Mouse (Mus musculus) heart, postnatal 4 days (tissue): ENCODE measurements around the gene Raver2. TPM values are rescaled to one million over a fixed set of nuclear protein-coding genes. Genes with fewer than 3 reads are reported as not detected.

Source experiments
- DNase-seq: peaks from one replicate; pipeline ENCODE4 v3.0.0; 2021
- total RNA-seq, 2 experiments: library from RNA; stranded (reverse); gene quantifications; 2 replicates each; pipeline ENCODE4 v1.2.3; 2021

Raver2 gene
- total RNA-seq, 2 experiments from 2014 or later = 4.9 to 5.4 TPM

GRCm38 (mm10) chr4:101121002-101121401 lies 52.2 kb downstream of the Raver2 start:
- no peak for DNase-seq

GRCm38 (mm10) chr4:101135013-101135412 lies 66.2 kb downstream of the Raver2 start:
- no peak for DNase-seq

GRCm38 (mm10) chr4:101135909-101136308 lies 67.1 kb downstream of the Raver2 start:
- DNase-seq = no peak

- no peak for DNase-seq
These were observed 69.2 kb downstream of the Raver2 start for GRCm38 (mm10) chr4:101137975-101138374.

- no peak for DNase-seq
These were observed 73.0 kb downstream of the Raver2 start for GRCm38 (mm10) chr4:101141768-101142167.

- no peak for DNase-seq
These were observed 75.1 kb downstream of the Raver2 start for GRCm38 (mm10) chr4:101143901-101144300.

DNA sequence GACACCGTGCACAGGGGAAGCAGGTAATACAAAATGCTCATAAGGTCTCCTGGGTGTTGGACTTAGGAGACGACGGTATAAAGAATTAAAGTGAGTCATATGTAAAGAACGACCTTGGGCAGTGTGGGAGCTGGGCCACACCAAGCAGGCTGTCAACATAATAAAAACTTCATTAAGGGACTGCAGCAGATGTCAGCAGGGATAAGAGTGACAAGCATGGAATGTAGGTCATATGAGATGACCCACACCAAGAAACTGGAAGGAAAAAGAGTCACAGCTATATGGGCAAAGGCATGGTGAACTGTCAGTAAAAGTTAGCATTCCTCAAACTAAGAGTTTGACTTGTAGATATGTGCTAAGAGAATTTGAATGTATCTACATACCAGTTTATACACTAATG lies 75.6 kb downstream of the Raver2 start:
- DNase-seq = no peak

- DNase-seq = no peak
These were observed 76.0 kb downstream of the Raver2 start for GRCm38 (mm10) chr4:101144790-101145189.

GRCm38 (mm10) chr4:101146047-101146745 lies 77.4 kb downstream of the Raver2 start:
- peak; percentile 80 for DNase-seq

GRCm38 (mm10) chr4:101146891-101147655 lies 78.3 kb downstream of the Raver2 start:
- no peak for DNase-seq

DNA sequence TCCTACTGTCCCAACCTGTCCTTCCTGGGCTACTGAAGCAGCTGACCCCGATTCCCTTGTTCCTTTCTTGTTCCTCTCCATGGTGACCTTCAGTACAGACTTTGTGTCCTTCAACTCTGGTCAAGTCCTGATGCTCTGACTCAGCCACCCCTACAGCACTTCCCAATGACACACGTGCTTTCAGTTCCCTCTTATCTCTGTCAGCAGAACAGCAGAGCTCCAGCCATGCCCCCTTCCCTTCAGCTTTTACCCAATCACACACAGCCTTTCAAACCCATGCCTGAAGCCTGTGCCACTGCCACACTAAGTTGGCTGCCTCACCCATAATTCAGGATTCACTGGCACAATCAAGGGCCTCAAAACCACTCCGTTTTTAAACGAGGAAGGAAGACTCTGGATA lies 86.8 kb downstream of the Raver2 start:
- no peak for DNase-seq

DNA sequence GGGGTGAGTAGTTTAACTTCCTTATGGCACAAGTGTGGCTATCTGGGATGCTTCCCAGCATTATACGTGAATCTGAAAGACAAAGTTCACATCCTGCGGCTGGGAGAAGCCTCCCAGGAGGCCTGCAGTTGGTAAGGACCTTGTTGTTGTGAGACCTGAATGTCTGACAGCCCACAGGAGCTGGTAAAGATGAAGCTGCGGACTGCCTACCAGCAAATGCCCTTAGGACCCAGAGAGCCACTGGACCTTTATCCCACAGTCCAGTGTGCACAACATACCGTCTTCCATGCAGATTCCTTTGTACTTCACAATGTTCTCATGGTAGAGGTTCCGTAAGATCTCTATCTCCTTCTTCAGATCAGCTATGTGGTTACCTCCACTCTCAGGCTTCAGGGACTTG lies 88.7 kb downstream of the Raver2 start:
- no peak for DNase-seq

- DNase-seq = no peak
These were observed 89.5 kb downstream of the Raver2 start for GRCm38 (mm10) chr4:101158282-101158681.

DNA sequence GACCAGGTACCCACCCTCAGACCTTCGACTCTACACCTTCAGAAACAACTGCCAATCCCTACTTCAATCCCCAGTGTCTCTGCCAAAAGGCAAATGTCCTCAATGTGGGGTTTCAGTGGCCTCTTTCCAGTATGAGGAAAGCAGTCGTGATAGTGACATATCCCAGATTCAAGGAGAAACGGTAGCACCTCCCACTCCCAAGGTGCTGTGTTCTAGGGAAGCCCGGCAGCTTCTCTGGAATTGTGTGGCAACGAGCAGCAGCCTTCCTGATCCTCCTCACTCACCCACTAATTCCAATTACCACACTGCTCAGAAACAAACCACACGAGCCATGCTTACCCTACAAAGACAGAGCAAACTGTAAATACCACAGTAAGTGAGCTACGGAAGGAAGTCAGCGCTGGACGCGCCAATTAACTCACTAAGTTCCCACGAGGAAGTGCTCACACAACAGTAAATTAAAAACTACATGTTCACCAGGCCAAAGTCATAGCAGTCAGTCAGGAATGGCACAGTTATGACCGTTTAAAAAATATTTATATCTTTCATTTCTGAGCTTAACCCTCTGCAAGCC lies 90.5 kb downstream of the Raver2 start:
- no peak for DNase-seq

GRCm38 (mm10) chr4:101160821-101161220 lies 92.0 kb downstream of the Raver2 start:
- no peak for DNase-seq

DNA sequence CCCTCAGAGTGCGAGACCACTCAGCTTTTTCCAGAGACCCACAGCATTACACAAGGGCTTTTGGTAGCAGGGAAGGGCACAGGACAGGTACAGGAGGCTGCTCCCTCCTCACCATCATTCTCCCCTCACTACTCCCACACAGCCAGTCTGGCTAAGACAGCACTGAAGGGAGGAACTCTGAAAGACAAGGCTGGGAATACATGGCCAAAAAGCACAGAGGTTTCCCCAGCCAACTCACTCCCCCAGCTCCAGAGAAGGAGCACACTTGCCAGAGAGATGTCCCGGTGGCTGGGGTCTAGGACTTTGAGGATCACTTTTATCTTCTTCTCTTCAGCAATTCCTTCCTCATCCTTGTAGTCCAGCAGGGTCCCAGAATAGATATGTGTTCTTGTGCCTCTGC lies 95.4 kb downstream of the Raver2 start:
- DNase-seq = no peak

DNA sequence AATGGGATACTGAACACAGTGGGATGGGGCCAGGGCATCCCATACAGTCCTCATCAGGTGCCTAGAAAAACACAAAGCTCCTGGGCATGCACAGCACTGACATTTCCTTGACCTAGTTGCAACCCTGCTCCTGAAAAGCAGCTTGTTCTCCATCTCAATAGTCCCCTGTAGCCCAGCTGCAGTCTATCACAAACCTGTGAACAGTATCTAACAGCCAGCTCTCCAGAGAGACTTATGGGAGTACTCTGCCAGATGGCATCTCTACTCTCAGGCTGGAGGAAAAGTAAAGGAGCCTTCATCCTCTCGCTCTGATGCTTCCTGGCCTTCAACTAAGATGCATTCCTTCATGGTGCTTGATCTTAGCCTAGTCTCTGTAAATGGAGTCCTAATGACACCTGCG lies 95.9 kb downstream of the Raver2 start:
- DNase-seq = no peak

GRCm38 (mm10) chr4:101165776-101166175 lies 97.0 kb downstream of the Raver2 start:
- DNase-seq = no peak

DNA sequence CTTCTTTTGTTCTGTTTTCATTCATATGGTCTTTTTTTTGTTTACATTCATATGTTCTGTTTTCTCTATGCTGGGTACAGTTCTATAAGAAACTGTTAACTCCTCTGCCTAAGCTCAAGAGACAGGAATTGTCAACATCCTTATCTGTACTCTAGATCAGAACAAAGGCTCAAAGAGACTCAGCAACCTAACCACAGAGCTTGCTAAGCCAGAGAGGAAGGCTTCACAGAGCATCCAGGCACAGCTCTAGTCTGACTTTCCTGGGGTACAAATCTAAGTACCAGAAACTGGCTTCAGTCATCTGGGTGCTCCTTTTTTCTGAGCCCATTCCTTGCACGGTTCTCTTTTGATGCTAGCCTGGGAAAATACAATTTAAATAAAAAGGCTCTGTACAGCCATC lies 99.0 kb downstream of the Raver2 start:
- no peak for DNase-seq

- peak; percentile 47 for DNase-seq
These were observed 99.5 kb downstream of the Raver2 start for GRCm38 (mm10) chr4:101168189-101168778.

DNA sequence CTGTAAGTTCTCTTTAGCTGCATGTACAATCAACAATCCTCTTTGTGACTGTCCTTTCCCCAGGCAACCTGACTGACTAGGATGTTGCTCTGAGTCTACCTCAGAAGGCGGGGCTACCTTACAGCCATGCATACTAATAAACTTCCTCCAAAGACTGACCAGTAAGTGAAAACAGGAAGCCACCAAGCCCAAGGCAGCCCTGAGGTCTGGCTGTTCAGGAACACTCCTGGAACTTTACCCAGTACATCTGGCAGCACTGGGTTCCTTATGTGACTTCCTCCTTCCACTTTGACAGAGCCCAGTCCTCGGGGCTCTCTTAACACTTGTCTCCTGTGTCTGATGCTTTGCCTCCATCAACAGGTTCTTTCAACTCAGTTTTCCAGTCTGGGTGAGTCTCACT lies 104.0 kb downstream of the Raver2 start:
- no peak for DNase-seq

GRCm38 (mm10) chr4:101174916-101175625 lies 106.3 kb downstream of the Raver2 start:
- no peak for DNase-seq

GRCm38 (mm10) chr4:101176123-101176522 lies 107.3 kb downstream of the Raver2 start:
- peak; percentile 25 for DNase-seq
